ENCODE assay signal across 18 mouse cellular contexts in the genomic region with DNA sequence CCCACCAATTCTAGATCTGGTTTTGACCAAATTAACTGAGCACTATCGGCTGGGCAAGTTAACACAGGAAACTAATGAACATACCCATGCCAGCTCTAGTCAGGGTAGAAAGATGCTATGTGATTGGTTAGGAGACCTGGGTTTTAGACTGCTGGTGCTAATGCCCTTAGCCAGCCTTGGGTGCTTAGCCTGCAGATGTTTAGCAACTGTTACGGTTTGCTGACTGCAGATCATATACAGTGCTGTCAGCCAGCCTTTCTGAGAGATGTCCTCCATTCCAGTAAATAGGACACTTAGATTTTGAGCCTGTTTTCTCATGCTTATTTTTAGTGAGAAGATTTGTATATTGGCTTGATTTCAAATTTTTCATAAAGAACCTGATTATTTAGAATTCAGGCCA.
A peak's percentile ranks its signal among the peaks of the same experiment; 100 is the strongest.
DNase-seq lines count a peak whose midpoint lies in the region; ATAC-seq lines count a peak whose summit lies in the region.
"Had no signal": no experiment of that assay in that cellular context is flagged by ENCODE, and none has a peak within 500 bp of the region (broad histone marks: within the 10 kb centered on the region; RNA-seq: fewer than 3 reads in every experiment).

No protein-coding gene starts in this region.

- WGBS in lung, embryonic 16.5 days = 68% methylated on average over 2 of the region's 2 CpGs
- 56% methylated on average over 2 of the region's 2 CpGs for WGBS in intestine, embryonic 16.5 days

- no peaks in the 10 kb centered on the region for H3K27me3 ChIP-seq in lung, embryonic 16.5 days (ENCODE audit: control insufficient read depth, insufficient read depth, low read depth, low read length)
- no peaks in the 10 kb centered on the region for H3K27me3 ChIP-seq in intestine, embryonic 16.5 days (replicated peaks; ENCODE audit: control insufficient read depth, insufficient read depth, low read length)
- H3K27me3 ChIP-seq: hindbrain, embryonic 12.5 days had no signal

- H3K9ac ChIP-seq in lung, embryonic 16.5 days (ENCODE audit: low read length) = no peak overlapping the region
- H3K9ac ChIP-seq in intestine, embryonic 16.5 days (ENCODE audit: low read depth, low read length) = no peak overlapping the region
- H3K9ac ChIP-seq: hindbrain, embryonic 12.5 days had no signal

- H3K27ac ChIP-seq in lung, embryonic 16.5 days (ENCODE audit: low read length) = no peak overlapping the region
- no peak overlapping the region for H3K27ac ChIP-seq in intestine, embryonic 16.5 days (ENCODE audit: low read length)
- H3K27ac ChIP-seq: heart, embryonic 10.5 days; hindbrain, embryonic 12.5 days had no signal

- H3K4me1 ChIP-seq in lung, embryonic 16.5 days (replicated peaks; ENCODE audit: control insufficient read depth, insufficient read depth, low read length) = 0 out of 2 replicates have a peak, but pooled peaks cover 2% of the 10 kb centered on the region
- no peaks in the 10 kb centered on the region; the same call in 1 of the 2 replicates for H3K4me1 ChIP-seq in intestine, embryonic 16.5 days (ENCODE audit: control insufficient read depth, insufficient read depth, low read length)

- H3K36me3 ChIP-seq in lung, embryonic 16.5 days (ENCODE audit: control insufficient read depth, insufficient read depth, low read length) = no peaks in the 10 kb centered on the region
- H3K36me3 ChIP-seq in intestine, embryonic 16.5 days (ENCODE audit: control insufficient read depth, insufficient read depth, low read length) = no peaks in the 10 kb centered on the region
- H3K36me3 ChIP-seq: heart, embryonic 10.5 days; hindbrain, embryonic 12.5 days had no signal

- H3K4me2 ChIP-seq in lung, embryonic 16.5 days (ENCODE audit: low read depth, low read length) = no peak overlapping the region
- no peak overlapping the region for H3K4me2 ChIP-seq in intestine, embryonic 16.5 days (ENCODE audit: low read depth, low read length)
- H3K4me2 ChIP-seq: hindbrain, embryonic 12.5 days had no signal

- ATAC-seq in frontal cortex, adult (ENCODE audit: low TSS enrichment) = peak; percentile 53
- ATAC-seq in lung, embryonic 16.5 days (ENCODE audit: low read depth) = 0 out of 2 replicates have a peak, but pooled peaks have one; percentile 45
- peak; percentile 56 for ATAC-seq in intestine, embryonic 16.5 days
- ATAC-seq: hindbrain, embryonic 16.5 days; inflammation-experienced regulatory T-cells, adult 6 months had no signal

- no peaks in the 10 kb centered on the region for H3K9me3 ChIP-seq in lung, embryonic 16.5 days (ENCODE audit: control insufficient read depth, low read length)
- no peaks in the 10 kb centered on the region for H3K9me3 ChIP-seq in intestine, embryonic 16.5 days (ENCODE audit: control insufficient read depth, low read length)
- H3K9me3 ChIP-seq: heart, embryonic 10.5 days; hindbrain, embryonic 12.5 days had no signal

- H3K4me3 ChIP-seq in lung, embryonic 16.5 days (ENCODE audit: low read length) = no peak overlapping the region
- no peak overlapping the region for H3K4me3 ChIP-seq in intestine, embryonic 16.5 days (ENCODE audit: low read length)
- H3K4me3 ChIP-seq: heart, embryonic 10.5 days; hindbrain, embryonic 12.5 days had no signal

- DNase-seq in frontal cortex, postnatal 36 days (ENCODE audit: low spot score in 2 of 2) = no peak
- no peak for DNase-seq in lung, postnatal 10 days
- peak; percentile 44 for DNase-seq in brain, adult 2 months (ENCODE audit: low read depth, low spot score)
- no peak for DNase-seq in urinary bladder, postnatal 4 days (ENCODE audit: low spot score in 2 of 2)
- DNase-seq: adrenal gland, adult 2 months; adrenal gland, postnatal 25 days; cerebellum, adult 2 months; cerebellum, postnatal 10 days; gastrocnemius, postnatal 25 days; heart, postnatal 10 days; heart, postnatal 4 days had no signal
